Mouse (Mus musculus) urinary bladder, adult 2 months (tissue): ENCODE measurements around the gene Npepps. TPM values are rescaled to one million over a fixed set of nuclear protein-coding genes. Genes with fewer than 3 reads are reported as not detected.
A peak's percentile ranks its signal among the peaks of the same experiment; 100 is the strongest.

ENCODE experiments used
- DNase-seq: peaks from one replicate; pipeline ENCODE4 v3.0.0; 2022; ENCODE audit warnings: low spot score
- polyA plus RNA-seq: library from polyadenylated mRNA; depleted of rRNA; stranded (reverse); fragments of >200 nt; gene quantifications from 2 replicates; pipeline ENCODE4 v1.2.3, GENCODE M21; 2012; rRNA removed

Gene Npepps
- polyA plus RNA-seq, 1 experiment: 51.6 TPM

- peak; percentile 94 for DNase-seq
These were observed 93.3 kb downstream of the Npepps start for GRCm38 (mm10) chr11:97186947-97187763.

- DNase-seq: no peak
These were observed 94.5 kb downstream of the Npepps start for GRCm38 (mm10) chr11:97185704-97186614.

- no peak for DNase-seq
These were observed 95.6 kb downstream of the Npepps start for GRCm38 (mm10) chr11:97184875-97185274.

GRCm38 (mm10) chr11:97182446-97182845 lies 98.0 kb downstream of the Npepps start:
- DNase-seq: no peak

GRCm38 (mm10) chr11:97181061-97181460 lies 99.4 kb downstream of the Npepps start:
- no peak for DNase-seq

GRCm38 (mm10) chr11:97178198-97178597 lies 102.2 kb downstream of the Npepps start:
- DNase-seq: no peak

GRCm38 (mm10) chr11:97176851-97177250 lies 103.6 kb downstream of the Npepps start:
- DNase-seq: no peak

GRCm38 (mm10) chr11:97175499-97175898 lies 104.9 kb downstream of the Npepps start:
- no peak for DNase-seq

- DNase-seq: no peak
These were observed 120.1 kb downstream of the Npepps start for GRCm38 (mm10) chr11:97160341-97160740.

GRCm38 (mm10) chr11:97156999-97157398 lies 123.4 kb downstream of the Npepps start:
- no peak for DNase-seq

Other genes with a start within 250 kb of the Npepps start
- gene Lrrc46, start 239.2 kb downstream of the Npepps start, polyA plus RNA-seq: 0.21 and 0.52 TPM in 2 replicates
- 60.0 and 63.9 TPM in 2 replicates for gene Mrpl10, start 239.1 kb downstream of the Npepps start, polyA plus RNA-seq
- 10.8 and 11.7 TPM in 2 replicates for gene Osbpl7, start 230.0 kb downstream of the Npepps start, polyA plus RNA-seq
- 1.1 and 1.4 TPM in 2 replicates for gene Tbx21, start 165.3 kb downstream of the Npepps start, polyA plus RNA-seq
- gene Tbkbp1, start 129.1 kb downstream of the Npepps start, polyA plus RNA-seq: 21.3 and 31.5 TPM in 2 replicates
- 70.8 and 80.2 TPM in 2 replicates for gene Kpnb1, start 92.8 kb downstream of the Npepps start, polyA plus RNA-seq
- gene Mrpl45, start 35.1 kb upstream of the Npepps start, polyA plus RNA-seq: 20.2 and 22.0 TPM in 2 replicates
- 0.11 and 0.25 TPM in 2 replicates for gene Gpr179, start 71.4 kb upstream of the Npepps start, polyA plus RNA-seq
- gene Socs7, start 81.9 kb upstream of the Npepps start, polyA plus RNA-seq: 9.1 and 9.7 TPM in 2 replicates
- gene Arhgap23, start 134.9 kb upstream of the Npepps start, polyA plus RNA-seq: 26.0 and 33.0 TPM in 2 replicates
- gene 4933428G20Rik, start 219.7 kb upstream of the Npepps start, polyA plus RNA-seq: not detected in 2 replicates